Mouse (Mus musculus) liver, embryonic 16.5 days (tissue): ENCODE data around the gene Cbll1. TPM values are rescaled to one million over a fixed set of nuclear protein-coding genes. Genes with fewer than 3 reads are reported as not detected.
"Not testable (repeated sequence)": the region's sequence is repeated elsewhere in the genome, so short reads cannot be mapped to it uniquely, and the experiment has no call there.

ENCODE experiments used
- ATAC-seq: fragments of 200-750 bp; cut with Nextera tagmentation; 2 replicates; pipeline ENCODE4 v1.8.0; 2017; ENCODE audit warnings: low read depth, mild to moderate bottlenecking, moderate number of reproducible peaks, moderate library complexity
- H3K27ac ChIP-seq: fragments of 300-500 bp; sonication (generic); 2 replicates; pipeline ENCODE4 v1.5.1; 2014; ENCODE audit warnings: mild to moderate bottlenecking, low read length
- H3K27me3 ChIP-seq: fragments of 300-500 bp; sonication (generic); 2 replicates; pipeline ENCODE4 v1.6.1; 2014; ENCODE audit warnings: low read depth, low read length, mixed read lengths; ENCODE audit not compliant: control insufficient read depth, insufficient read depth
- H3K36me3 ChIP-seq: fragments of 300-500 bp; sonication (generic); 2 replicates; pipeline ENCODE4 v1.6.1; 2014; ENCODE audit warnings: mild to moderate bottlenecking; ENCODE audit not compliant: control insufficient read depth, insufficient read depth
- H3K4me1 ChIP-seq: fragments of 300-500 bp; sonication (generic); 2 replicates; pipeline ENCODE4 v1.6.1; 2014; ENCODE audit warnings: low read depth, low read length, mixed read lengths; ENCODE audit not compliant: control insufficient read depth
- H3K4me2 ChIP-seq: fragments of 300-500 bp; sonication (generic); 2 replicates; pipeline ENCODE4 v1.6.1; 2014; ENCODE audit warnings: low read depth, low read length, mixed read lengths
- H3K4me3 ChIP-seq: fragments of 300-500 bp; sonication (generic); 2 replicates; pipeline ENCODE4 v1.5.1; 2014; ENCODE audit warnings: low read depth, mild to moderate bottlenecking, low read length
- H3K9ac ChIP-seq: fragments of 300-500 bp; sonication (generic); 2 replicates; pipeline ENCODE4 v1.6.1; 2014; ENCODE audit warnings: low read depth, low read length
- H3K9me3 ChIP-seq: fragments of 300-500 bp; sonication (generic); replicated peaks from 2 replicates; pipeline ENCODE4 v1.6.1; 2016; ENCODE audit warnings: low read length; ENCODE audit not compliant: control insufficient read depth
- WGBS: fragments of 180-500 bp; shearing (Covaris S2); extraction: QIAGEN DNeasy Blood & Tissue Kit; methylation state at CpG from one replicate; pipeline ENCODE4 v1.1.7; 2014; ENCODE audit not compliant: insufficient replicate concordance; 5-methylcytosine and 5-hydroxymethylcytosine counted together
- polyA plus RNA-seq: library from polyadenylated mRNA; unstranded; fragments of >200 nt; fragmentation: Nextera tagmentation; extraction: Ambion mirVana; gene quantifications from 2 replicates; pipeline ENCODE4 v1.2.1, GENCODE M21; 2015

Gene Cbll1
- polyA plus RNA-seq, 1 experiment from 2014 or later, result 4.7 TPM

DNA sequence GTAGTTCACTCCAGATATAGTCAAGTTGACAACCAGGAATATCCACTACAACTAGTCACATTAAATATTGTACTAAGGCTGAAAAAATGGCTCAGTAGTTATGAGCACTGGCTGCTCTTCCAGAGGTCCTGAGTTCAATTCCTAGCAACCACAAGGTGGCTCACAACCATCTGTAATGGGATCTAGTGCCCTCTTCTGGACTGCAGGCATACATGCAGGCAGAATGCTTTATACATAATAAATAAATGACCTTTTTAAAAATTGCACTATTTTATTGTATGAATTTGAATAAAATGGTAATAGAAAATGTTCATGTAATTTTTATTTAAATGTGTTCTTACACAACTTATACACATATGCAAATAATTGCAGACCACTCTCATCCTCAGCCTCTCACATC, 3.8 kb upstream of the Cbll1 start:
- ATAC-seq, result no peak
- Histone ChIP-seq H3K27ac (no peak overlapping the region), H3K4me2 (no peak overlapping the region), H3K4me3 (no peak overlapping the region), H3K9me3 (no peaks in the 10 kb centered on the region), H3K27me3 (no peaks in the 10 kb centered on the region), H3K4me1 (peaks cover 8% of the 10 kb centered on the region), H3K36me3 (no peaks in the 10 kb centered on the region), H3K9ac (no peak overlapping the region)

DNA sequence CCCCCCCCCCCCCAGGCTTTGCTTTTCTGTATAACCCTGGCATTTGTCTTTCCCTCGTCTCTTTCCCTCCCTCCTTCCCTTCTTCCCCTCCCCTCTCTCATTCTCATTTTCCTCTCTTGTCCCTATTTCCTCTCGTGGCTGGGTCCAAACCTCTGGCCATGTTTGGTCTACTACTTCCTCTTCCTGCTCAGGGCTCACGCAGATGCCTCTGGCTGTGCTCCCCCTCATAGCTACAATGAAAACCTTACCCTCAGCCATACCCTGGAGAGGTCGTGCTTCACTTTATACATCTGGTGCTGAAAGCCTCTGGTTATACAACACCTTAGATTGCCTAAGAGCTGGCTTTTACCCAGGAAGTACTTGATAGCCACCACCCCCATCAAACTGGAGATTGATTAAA, 1.9 kb upstream of the Cbll1 start:
- H3K4me2 ChIP-seq, result no peak overlapping the region
- H3K27me3 ChIP-seq, result no peaks in the 10 kb centered on the region
- 26% methylated on average over 4 of the region's 4 CpGs for WGBS
- ATAC-seq, result no peak
- peaks cover 13% of the 10 kb centered on the region for H3K4me1 ChIP-seq
- no peak overlapping the region for H3K9ac ChIP-seq
- no peak overlapping the region for H3K27ac ChIP-seq
- no peaks in the 10 kb centered on the region for H3K9me3 ChIP-seq
- no peak overlapping the region for H3K4me3 ChIP-seq
- H3K36me3 ChIP-seq, result no peaks in the 10 kb centered on the region

DNA sequence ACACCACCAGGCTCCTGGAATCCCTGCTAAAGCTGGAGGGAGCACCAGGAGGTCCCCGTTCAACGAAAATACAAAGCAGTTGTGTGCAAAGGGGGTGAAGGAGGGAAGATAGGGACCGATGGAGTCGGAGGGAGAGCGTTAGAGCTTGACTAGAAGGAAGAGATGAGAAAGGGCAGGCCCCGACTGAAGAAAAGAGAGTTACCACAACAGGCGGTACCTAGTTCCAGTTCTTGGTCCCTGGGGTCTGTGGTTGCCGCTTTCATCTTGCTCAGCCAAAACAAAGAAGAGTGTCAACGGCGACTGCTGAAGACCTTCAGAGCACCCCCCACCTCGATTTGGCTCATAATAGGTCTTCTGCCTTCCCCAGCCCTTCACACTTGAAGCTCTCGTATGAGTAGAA, 780 bp upstream of the Cbll1 start:
- 11% methylated on average over 12 of the region's 12 CpGs for WGBS
- H3K9ac ChIP-seq, result peak overlapping the region; percentile 93
- H3K9me3 ChIP-seq, result no peaks in the 10 kb centered on the region
- peak overlapping the region; percentile 26 for H3K27ac ChIP-seq
- H3K36me3 ChIP-seq, result no peaks in the 10 kb centered on the region
- H3K27me3 ChIP-seq, result no peaks in the 10 kb centered on the region
- peak overlapping the region; percentile 85 for H3K4me2 ChIP-seq
- H3K4me3 ChIP-seq, result peak overlapping the region; percentile 96
- H3K4me1 ChIP-seq, result peaks cover 13% of the 10 kb centered on the region
- no peak for ATAC-seq

DNA sequence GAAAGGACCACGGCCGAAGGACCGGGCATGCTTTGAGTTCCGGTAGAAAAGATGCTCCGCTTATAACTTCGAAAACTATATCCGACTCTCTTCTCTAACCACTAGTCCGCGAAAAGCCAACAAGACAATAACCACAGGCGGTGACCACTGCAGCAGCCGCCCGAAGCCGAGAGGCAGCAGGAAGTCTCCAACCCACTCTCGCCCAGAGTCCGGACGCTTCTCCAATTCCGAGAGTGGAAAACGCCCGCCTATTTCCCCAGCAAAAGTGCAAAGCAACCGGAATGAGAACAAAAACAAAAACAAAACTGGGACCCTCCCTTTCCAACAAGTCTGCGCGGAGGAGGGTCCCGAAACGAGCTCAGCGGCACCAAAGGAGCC, 491 bp downstream of the Cbll1 start:
- peak overlapping the region; percentile 26 for H3K27ac ChIP-seq
- peaks cover 13% of the 10 kb centered on the region for H3K4me1 ChIP-seq
- no peaks in the 10 kb centered on the region for H3K27me3 ChIP-seq
- no peaks in the 10 kb centered on the region for H3K9me3 ChIP-seq
- peak overlapping the region; percentile 87 for H3K4me2 ChIP-seq
- no peak for ATAC-seq
- WGBS, result 0% methylated on average over 25 of the region's 25 CpGs
- H3K9ac ChIP-seq, result peak overlapping the region; percentile 93
- peaks cover 4% of the 10 kb centered on the region; the same call in 1 of the 2 replicates for H3K36me3 ChIP-seq
- H3K4me3 ChIP-seq, result peak overlapping the region; percentile 96

DNA sequence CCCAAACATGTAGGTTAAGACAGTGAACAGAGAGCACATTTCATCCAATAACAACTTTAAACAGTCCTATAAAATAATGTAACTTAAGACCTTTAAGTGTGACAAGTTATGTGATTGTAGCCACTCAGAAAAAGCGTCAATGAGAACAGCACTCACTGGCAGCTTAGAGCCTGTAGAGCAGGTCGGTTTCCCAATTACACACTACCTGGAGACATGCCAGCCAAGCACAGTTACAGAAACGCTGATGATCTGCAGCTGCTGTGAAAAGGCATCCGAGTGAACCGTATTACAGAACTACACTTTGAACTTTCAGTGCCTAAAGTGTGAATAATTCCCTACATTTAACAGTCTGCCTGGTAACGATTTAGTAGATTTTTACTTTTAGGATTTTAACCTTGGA, 13.0 kb downstream of the Cbll1 start:
- peaks cover 22% of the 10 kb centered on the region for H3K36me3 ChIP-seq
- no peak overlapping the region for H3K4me2 ChIP-seq
- H3K4me1 ChIP-seq, result no peaks in the 10 kb centered on the region
- H3K27ac ChIP-seq, result no peak overlapping the region
- no peak for ATAC-seq
- WGBS, result 77% methylated on average over 6 of the region's 6 CpGs
- H3K4me3 ChIP-seq, result no peak overlapping the region
- H3K9ac ChIP-seq, result no peak overlapping the region
- no peaks in the 10 kb centered on the region for H3K27me3 ChIP-seq
- no peaks in the 10 kb centered on the region for H3K9me3 ChIP-seq

DNA sequence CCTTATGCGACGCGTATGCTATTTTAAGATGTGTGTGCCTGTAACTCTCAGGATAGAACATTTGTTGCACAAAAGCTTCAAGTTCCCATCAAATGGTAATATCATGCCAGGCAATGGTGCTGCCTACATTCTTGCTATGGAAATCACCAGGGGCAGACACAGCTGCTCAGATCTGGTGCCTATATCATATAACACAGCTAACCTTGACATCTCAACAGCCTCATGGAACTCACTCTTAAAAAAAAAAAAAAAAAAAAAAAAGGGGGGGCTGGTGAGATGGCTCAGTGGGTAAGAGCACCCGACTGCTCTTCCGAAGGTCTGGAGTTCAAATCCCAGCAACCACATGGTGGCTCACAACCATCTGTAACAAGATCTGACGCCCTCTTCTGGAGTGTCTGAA, 21.2 kb downstream of the Cbll1 start:
- H3K27ac ChIP-seq, H3K9ac ChIP-seq, H3K9me3 ChIP-seq, H3K4me1 ChIP-seq, ATAC-seq, H3K36me3 ChIP-seq, H3K4me2 ChIP-seq, H3K27me3 ChIP-seq, H3K4me3 ChIP-seq: not testable (repeated sequence)
- WGBS, result 79% methylated on average over 4 of the region's 6 CpGs

DNA sequence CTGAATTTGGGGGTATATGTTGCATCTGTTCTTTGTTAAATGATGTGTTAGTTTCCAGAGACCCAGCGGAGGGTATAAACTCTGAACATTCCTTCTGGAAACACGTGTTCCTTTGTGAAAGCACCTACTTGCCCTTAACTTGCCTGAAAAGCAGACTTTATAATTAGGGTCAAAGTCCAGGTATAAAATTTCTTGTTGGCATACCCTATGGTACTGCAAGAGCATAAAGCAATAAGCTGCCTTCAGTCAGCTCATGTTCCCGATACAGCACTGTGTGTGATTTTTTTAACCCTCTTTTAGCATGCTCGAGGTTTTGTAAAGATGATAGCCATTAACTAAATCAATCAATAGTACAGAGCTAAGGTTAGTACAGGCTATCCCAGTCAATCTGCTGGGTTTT, 36.8 kb downstream of the Cbll1 start:
- 70% methylated on average over 4 of the region's 4 CpGs for WGBS
- Histone ChIP-seq H3K27me3 (no peaks in the 10 kb centered on the region), H3K27ac (no peak overlapping the region), H3K4me3 (no peak overlapping the region), H3K9me3 (no peaks in the 10 kb centered on the region; the same call in 1 of the 2 replicates), H3K4me2 (no peak overlapping the region), H3K9ac (no peak overlapping the region), H3K36me3 (no peaks in the 10 kb centered on the region), H3K4me1 (no peaks in the 10 kb centered on the region)
- ATAC-seq, result no peak

DNA sequence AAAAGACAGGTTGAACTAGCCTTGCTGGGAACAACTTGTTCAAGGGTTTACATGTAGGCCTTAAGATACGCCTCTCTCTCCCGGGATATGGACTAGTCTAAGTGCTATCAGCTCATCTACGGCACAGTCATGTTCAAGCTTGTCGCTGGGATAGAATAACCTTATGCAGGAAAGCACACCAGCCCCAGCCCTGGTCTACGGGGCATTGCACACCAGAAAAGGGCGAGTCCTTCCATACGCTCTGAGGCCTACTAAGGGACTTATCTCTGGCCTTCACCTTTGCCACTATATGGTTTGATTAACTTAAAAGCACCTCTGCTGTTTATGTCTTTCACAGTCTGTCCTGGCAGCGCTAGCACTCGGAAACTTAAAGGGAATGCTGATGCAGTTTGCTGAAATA, 38.0 kb downstream of the Cbll1 start:
- Histone ChIP-seq H3K36me3 (no peaks in the 10 kb centered on the region), H3K27me3 (no peaks in the 10 kb centered on the region), H3K4me2 (no peak overlapping the region), H3K4me3 (no peak overlapping the region), H3K4me1 (no peaks in the 10 kb centered on the region), H3K9ac (no peak overlapping the region), H3K27ac (no peak overlapping the region), H3K9me3 (no peaks in the 10 kb centered on the region; the same call in 1 of the 2 replicates)
- WGBS, result 67% methylated on average over 9 of the region's 9 CpGs
- ATAC-seq, result no peak

DNA sequence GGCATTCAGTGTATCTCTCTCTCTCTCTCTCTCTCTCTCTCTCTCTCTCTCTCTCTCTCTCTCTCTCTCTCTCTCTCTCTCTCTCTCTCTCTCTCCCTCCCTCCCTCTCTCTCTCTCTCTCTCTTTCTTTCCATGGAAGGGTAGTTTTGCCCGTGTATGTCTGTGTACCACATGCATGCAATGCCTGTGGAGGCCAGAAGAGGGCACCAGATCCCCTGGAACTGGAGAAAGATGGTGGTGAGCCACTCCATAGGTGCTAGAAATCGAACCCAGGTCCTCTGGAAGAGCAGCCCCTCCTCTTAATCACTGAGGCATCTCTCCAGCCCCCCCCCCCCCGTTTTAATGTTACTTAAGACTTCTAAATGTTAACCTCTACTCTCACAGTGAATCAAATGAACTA, 39.1 kb downstream of the Cbll1 start:
- not testable (repeated sequence) for H3K4me2 ChIP-seq, H3K4me3 ChIP-seq, H3K27ac ChIP-seq, ATAC-seq, H3K4me1 ChIP-seq, H3K27me3 ChIP-seq, H3K9me3 ChIP-seq, H3K36me3 ChIP-seq, H3K9ac ChIP-seq
- 19% methylated on average over 3 of the region's 3 CpGs for WGBS

DNA sequence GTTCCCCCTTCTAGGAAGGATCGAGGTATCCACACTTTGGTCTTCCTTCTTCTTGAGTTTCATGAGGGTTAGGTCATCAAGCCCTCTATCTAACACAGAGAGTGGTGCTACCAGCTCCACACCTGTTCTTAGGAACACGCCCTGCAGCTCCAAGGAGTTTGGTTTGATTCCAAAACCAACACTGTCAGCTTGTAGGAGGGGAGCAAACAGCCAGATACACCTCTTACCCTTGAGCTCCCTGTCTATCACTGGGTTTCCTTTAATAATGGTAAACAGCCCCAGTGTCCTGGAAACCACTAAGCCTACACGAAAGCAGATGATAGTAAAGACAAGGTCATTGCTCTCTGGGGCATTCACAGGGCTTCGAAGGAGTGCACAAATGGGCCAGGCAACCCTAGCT, 40.9 kb downstream of the Cbll1 start:
- H3K4me1 ChIP-seq, result no peaks in the 10 kb centered on the region
- no peak overlapping the region for H3K4me3 ChIP-seq
- H3K4me2 ChIP-seq, result no peak overlapping the region
- no peak for ATAC-seq
- no peak overlapping the region for H3K9ac ChIP-seq
- H3K27me3 ChIP-seq, result no peaks in the 10 kb centered on the region
- H3K36me3 ChIP-seq, result no peaks in the 10 kb centered on the region
- H3K27ac ChIP-seq, result no peak overlapping the region
- H3K9me3 ChIP-seq, result no peaks in the 10 kb centered on the region; the same call in 1 of the 2 replicates
- WGBS, result 50% methylated on average over 4 of the region's 4 CpGs
